Mouse (Mus musculus) lung, embryonic 14.5 days (tissue): ENCODE measurements around the gene Fam198a. TPM values are rescaled to one million over a fixed set of nuclear protein-coding genes. Genes with fewer than 3 reads are reported as not detected.

ENCODE experiments used
- ATAC-seq: fragments of 200-750 bp; cut with Nextera tagmentation; 2 replicates; pipeline ENCODE4 v1.8.0; 2017; ENCODE audit warnings: mild to moderate bottlenecking, moderate TSS enrichment, moderate library complexity; ENCODE audit not compliant: insufficient read depth
- DNase-seq: peaks from one replicate; pipeline ENCODE4 v3.0.0-alpha.2; 2015
- H3K27ac ChIP-seq: fragments of 300-500 bp; sonication (generic); 2 replicates; pipeline ENCODE4 v1.5.1; 2014; ENCODE audit warnings: low read depth, mild to moderate bottlenecking, moderate library complexity
- H3K27me3 ChIP-seq: fragments of 300-500 bp; sonication (generic); 2 replicates; pipeline ENCODE4 v1.6.1; 2014; ENCODE audit warnings: low read length, control low read depth; ENCODE audit not compliant: insufficient read depth
- H3K36me3 ChIP-seq: fragments of 300-500 bp; sonication (generic); 2 replicates; pipeline ENCODE4 v1.6.1; 2014; ENCODE audit warnings: control low read depth; ENCODE audit not compliant: insufficient read depth
- H3K4me1 ChIP-seq: fragments of 300-500 bp; sonication (generic); 2 replicates; pipeline ENCODE4 v1.6.1; 2014; ENCODE audit warnings: antibody characterized with exemption, control low read depth; ENCODE audit not compliant: insufficient read depth
- H3K4me2 ChIP-seq: fragments of 300-500 bp; sonication (generic); 2 replicates; pipeline ENCODE4 v1.6.1; 2014; ENCODE audit warnings: mild to moderate bottlenecking
- H3K4me3 ChIP-seq: fragments of 300-500 bp; sonication (generic); 2 replicates; pipeline ENCODE4 v1.5.1; 2014; ENCODE audit warnings: low read depth, low read length
- H3K9ac ChIP-seq: fragments of 300-500 bp; sonication (generic); 2 replicates; pipeline ENCODE4 v1.6.1; 2014
- H3K9me3 ChIP-seq: fragments of 300-500 bp; sonication (generic); 2 replicates; pipeline ENCODE4 v1.6.1; 2016; ENCODE audit warnings: low read depth, low read length, control low read depth
- CTCF ChIP-seq: IDR thresholded peaks from 2 replicates; pipeline ENCODE4 v1.5.1; 2016; ENCODE audit warnings: antibody characterized with exemption, low read depth
- whole genome bisulfite sequencing: fragments of 180-500 bp; shearing (Covaris S2); extraction: QIAGEN DNeasy Blood & Tissue Kit; methylation state at CpG from one replicate; pipeline ENCODE4 v1.1.7; 2014; 5-methylcytosine and 5-hydroxymethylcytosine counted together
- polyA plus RNA-seq: library from polyadenylated mRNA; unstranded; fragments of >200 nt; fragmentation: Nextera tagmentation; extraction: Ambion mirVana; gene quantifications from 2 replicates; pipeline ENCODE4 v1.2.1, GENCODE M21; 2014

The Fam198a gene
- polyA plus RNA-seq, 1 experiment from 2014 or later = 2.2 TPM

- no peak overlapping the region for H3K9ac ChIP-seq
- H3K27ac ChIP-seq = no peak overlapping the region
- no peak for TF ChIP-seq CTCF
- no peak overlapping the region for H3K4me3 ChIP-seq
- H3K9me3 ChIP-seq = no peaks in the 10 kb centered on the region
- ATAC-seq = no peak
- H3K27me3 ChIP-seq = no peaks in the 10 kb centered on the region
- H3K36me3 ChIP-seq = no peaks in the 10 kb centered on the region
- peaks cover 3% of the 10 kb centered on the region; the same call in 1 of the 2 replicates for H3K4me1 ChIP-seq
- 90% methylated on average over 5 of the region's 5 CpGs for WGBS
- H3K4me2 ChIP-seq = no peak overlapping the region
- no peak for DNase-seq
These were observed 70.8 kb downstream of the Fam198a start for GRCm38 (mm10) chr9:122021581-122021980.

GRCm38 (mm10) chr9:122022776-122023175 lies 72.0 kb downstream of the Fam198a start:
- no peak overlapping the region for H3K4me3 ChIP-seq
- DNase-seq (peak; percentile 69), ATAC-seq (peak; percentile 45)
- H3K27me3 ChIP-seq = no peaks in the 10 kb centered on the region
- H3K4me1 ChIP-seq = peaks cover 9% of the 10 kb centered on the region; the same call in 1 of the 2 replicates
- no peak overlapping the region for H3K9ac ChIP-seq
- TF ChIP-seq CTCF = no peak
- peak overlapping the region; percentile 37; the same call in 1 of the 2 replicates for H3K27ac ChIP-seq
- WGBS = 36% methylated on average over 9 of the region's 9 CpGs
- no peaks in the 10 kb centered on the region for H3K9me3 ChIP-seq
- H3K4me2 ChIP-seq = no peak overlapping the region
- no peaks in the 10 kb centered on the region for H3K36me3 ChIP-seq

- H3K27ac ChIP-seq = peak overlapping the region; percentile 72; the same call in 1 of the 2 replicates
- no peak for TF ChIP-seq CTCF
These were observed 73.1 kb downstream of the Fam198a start for GRCm38 (mm10) chr9:122023873-122024272.

GRCm38 (mm10) chr9:122024419-122024818 lies 73.6 kb downstream of the Fam198a start:
- H3K9me3 ChIP-seq = no peaks in the 10 kb centered on the region

More at GRCm38 (mm10) chr9:122023873-122024272, 73.1 kb downstream of the Fam198a start:
- Histone ChIP-seq H3K27me3 (no peaks in the 10 kb centered on the region), H3K4me1 (peaks cover 9% of the 10 kb centered on the region; the same call in 1 of the 2 replicates), H3K9me3 (no peaks in the 10 kb centered on the region), H3K4me2 (no peak overlapping the region), H3K36me3 (no peaks in the 10 kb centered on the region), H3K4me3 (no peak overlapping the region), H3K9ac (no peak overlapping the region)
- no peak for ATAC-seq
- DNase-seq = no peak
- WGBS = 79% methylated on average over 5 of the region's 5 CpGs

GRCm38 (mm10) chr9:122025855-122026590 lies 75.2 kb downstream of the Fam198a start:
- DNase-seq (no peak), ATAC-seq (no peak)
- Histone ChIP-seq H3K27me3 (no peaks in the 10 kb centered on the region), H3K9me3 (no peaks in the 10 kb centered on the region), H3K4me1 (peaks cover 9% of the 10 kb centered on the region; the same call in 1 of the 2 replicates), H3K27ac (peak overlapping the region; percentile 30; the same call in 1 of the 2 replicates), H3K4me3 (no peak overlapping the region), H3K36me3 (no peaks in the 10 kb centered on the region), H3K4me2 (no peak overlapping the region), H3K9ac (no peak overlapping the region)
- no peak for TF ChIP-seq CTCF
- 55% methylated on average over 7 of the region's 7 CpGs for WGBS

More at GRCm38 (mm10) chr9:122024419-122024818, 73.6 kb downstream of the Fam198a start:
- no peak overlapping the region for H3K4me3 ChIP-seq
- TF ChIP-seq CTCF = no peak
- no peaks in the 10 kb centered on the region for H3K27me3 ChIP-seq
- H3K27ac ChIP-seq = no peak overlapping the region
- DNase-seq (no peak), ATAC-seq (no peak)
- WGBS = 81% methylated on average over 6 of the region's 6 CpGs
- no peak overlapping the region for H3K4me2 ChIP-seq
- H3K4me1 ChIP-seq = peaks cover 9% of the 10 kb centered on the region; the same call in 1 of the 2 replicates
- no peaks in the 10 kb centered on the region for H3K36me3 ChIP-seq
- H3K9ac ChIP-seq = no peak overlapping the region

- no peak overlapping the region for H3K4me3 ChIP-seq
- 0 out of 2 replicates have a peak, but pooled peaks have one; percentile 9 for ATAC-seq
- H3K36me3 ChIP-seq = no peaks in the 10 kb centered on the region
- peak; percentile 38 for DNase-seq
- H3K9ac ChIP-seq = no peak overlapping the region
- TF ChIP-seq CTCF = no peak
- H3K27ac ChIP-seq = peak overlapping the region; percentile 13; the same call in 1 of the 2 replicates
- 58% methylated on average over 6 of the region's 6 CpGs for WGBS
- H3K27me3 ChIP-seq = no peaks in the 10 kb centered on the region
- H3K4me1 ChIP-seq = peaks cover 9% of the 10 kb centered on the region; the same call in 1 of the 2 replicates
- H3K4me2 ChIP-seq = no peak overlapping the region
- no peaks in the 10 kb centered on the region for H3K9me3 ChIP-seq
These were observed 76.5 kb downstream of the Fam198a start for GRCm38 (mm10) chr9:122027081-122027913.
